Mouse (Mus musculus): Measurements from ENCODE around the gene Tgoln1.

Tgoln1 gene

DNA sequence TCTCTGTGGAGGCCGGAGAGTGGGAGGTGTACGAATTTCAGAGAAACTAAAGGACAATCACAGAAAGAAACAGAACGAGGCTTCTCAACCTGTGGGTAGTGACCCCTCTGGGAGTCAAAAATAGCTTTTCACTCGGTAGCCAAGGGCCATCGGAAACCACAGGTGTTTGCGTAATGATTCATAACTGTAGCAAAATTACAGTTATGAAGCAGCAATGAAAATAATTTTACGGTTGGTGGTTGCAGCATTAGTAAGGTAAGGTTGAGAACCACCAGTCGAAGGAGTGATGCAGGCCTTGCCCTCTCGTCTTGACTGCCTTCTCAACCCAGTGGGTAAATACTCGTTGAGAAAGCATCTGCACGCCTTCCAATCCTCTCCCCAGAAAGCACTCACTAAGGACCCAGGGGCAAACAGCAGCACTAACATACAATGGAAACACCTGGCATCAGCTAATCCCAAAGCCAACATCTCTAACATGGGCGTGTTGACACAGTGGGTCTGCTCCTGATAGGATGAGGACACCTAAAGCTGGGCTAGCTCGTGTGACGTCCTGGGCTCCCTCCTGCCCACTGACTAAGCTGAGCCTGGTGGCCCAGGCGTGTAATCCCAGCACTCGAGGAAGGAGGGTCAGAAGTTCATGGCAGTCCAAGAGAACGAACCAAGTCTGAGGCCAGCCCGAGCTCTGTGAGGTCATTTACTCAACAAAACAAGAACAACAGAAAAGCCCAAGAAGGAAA, 24.6 kb upstream of the Tgoln1 start:
- TF ChIP-seq GATA4 (IDR thresholded peaks at IDR 0.05; ENCODE audit: insufficient replicate concordance, low read length) = no peak

DNA sequence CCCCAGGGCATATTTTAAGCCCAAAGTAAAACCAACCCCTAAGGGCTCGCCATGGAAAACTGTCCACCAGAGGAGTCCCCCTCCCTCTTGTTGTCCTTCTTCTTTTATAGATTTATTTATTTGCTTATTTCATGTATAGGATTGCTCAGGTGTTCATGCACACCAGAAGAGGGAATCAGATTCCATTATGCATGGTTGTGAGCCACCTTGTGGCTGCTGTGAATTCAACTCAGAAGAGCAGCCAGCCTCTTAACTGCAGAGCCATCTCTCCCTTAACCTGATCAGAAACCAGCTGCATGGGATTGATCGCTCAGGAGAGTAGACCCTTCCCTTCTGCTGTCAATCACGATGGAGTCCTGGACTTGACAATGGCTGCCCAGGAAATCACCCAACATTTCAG, 20.1 kb upstream of the Tgoln1 start:
- no peak for TF ChIP-seq GATA4 (IDR thresholded peaks at IDR 0.05; ENCODE audit: insufficient replicate concordance, low read length)

DNA sequence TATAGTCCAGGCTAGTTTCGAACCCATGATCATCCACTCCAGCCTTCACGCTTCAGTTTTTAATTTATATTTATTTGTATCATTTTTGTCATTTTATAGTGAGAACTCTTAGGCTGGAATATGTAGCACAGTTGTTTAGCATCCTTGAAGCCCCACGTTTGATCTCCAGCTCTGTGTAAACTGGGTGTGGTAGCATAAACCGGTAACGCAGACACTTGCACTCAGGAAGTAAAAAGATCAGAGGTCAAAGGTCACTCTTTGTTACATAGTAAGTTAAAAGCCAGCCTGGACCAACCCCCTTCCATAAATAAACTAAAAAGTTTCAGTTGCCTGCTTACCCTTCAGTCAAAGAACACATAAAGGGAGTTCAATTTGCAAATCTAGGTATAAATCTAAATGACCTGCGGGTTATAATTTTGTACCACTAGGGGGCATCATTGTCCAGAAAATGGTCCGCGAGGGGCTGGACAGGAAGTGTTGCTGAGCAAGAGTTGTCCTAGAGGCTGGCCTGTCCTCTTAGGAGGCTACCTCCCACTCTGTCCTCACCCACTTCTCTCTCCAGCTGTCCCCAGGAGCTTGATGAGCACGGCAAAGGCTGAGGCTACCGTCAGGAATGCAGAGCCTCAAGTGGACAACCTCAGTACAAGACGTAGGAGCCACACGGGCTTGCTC, 19.1 kb upstream of the Tgoln1 start:
- 0 out of 2 replicates have a peak, but pooled peaks have one; percentile 13 for TF ChIP-seq GATA4 (IDR thresholded peaks at IDR 0.05; ENCODE audit: insufficient replicate concordance, low read length)

DNA sequence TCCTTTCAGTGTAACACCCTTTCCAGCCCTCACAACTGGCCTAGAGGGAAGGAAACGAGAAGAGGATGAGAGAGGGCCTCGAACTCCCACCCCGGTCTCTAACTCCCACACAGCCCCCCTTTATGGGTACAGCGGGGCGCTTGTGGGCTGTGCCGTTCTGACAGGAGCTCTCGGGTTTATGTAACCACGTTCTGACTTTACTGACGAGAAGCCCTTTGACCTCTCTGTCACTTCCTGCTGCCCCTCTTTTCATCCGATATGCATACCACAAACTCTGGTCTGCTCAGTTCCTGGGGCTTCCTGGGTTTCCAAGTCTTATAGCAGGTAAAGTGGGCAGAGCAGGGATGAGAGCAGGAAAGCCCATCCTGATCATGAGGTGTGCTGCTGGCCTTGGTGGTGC, 17.5 kb upstream of the Tgoln1 start:
- no peak for TF ChIP-seq GATA4 (IDR thresholded peaks at IDR 0.05; ENCODE audit: insufficient replicate concordance, low read length)

DNA sequence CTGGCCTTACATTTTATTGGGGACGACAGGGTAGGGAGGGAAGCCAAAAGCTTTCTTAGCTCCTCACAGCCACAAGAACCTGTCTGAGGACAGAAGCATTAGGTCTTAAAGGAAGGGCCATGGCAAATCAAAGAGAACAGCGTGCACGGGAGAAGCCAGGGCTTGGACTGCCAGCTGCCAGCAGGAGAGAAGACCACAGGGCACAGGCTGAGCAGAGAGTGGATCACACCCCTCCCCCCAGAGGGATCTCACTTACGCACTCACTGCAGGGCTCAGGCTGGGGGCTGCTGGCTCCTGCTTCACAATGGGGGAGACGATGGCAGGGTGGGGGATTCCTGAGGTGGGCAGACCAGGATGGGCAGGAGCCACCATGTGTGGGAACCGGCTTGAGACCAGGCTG, 14.9 kb upstream of the Tgoln1 start:
- no peak for TF ChIP-seq GATA4 (IDR thresholded peaks at IDR 0.05; ENCODE audit: insufficient replicate concordance, low read length)

DNA sequence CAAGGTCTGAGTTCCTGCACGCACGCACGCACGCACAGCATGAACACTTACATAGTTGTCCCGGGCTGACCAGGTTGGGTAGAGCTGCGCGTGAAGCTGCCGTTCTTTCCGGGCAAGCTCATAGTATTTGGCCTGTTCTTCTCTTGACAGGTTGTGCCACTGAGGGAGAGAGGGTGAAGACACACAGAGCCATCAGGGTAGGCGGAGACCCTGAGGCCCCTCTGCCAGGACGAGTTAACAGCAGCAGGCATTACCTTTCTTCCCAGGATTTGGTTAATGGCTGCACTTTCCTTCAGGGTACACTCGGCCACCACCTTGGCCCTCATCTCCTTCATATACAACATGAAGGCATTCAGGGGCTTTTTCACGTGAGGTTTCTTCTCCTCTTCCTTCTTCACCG, 14.2 kb upstream of the Tgoln1 start:
- TF ChIP-seq GATA4 (IDR thresholded peaks at IDR 0.05; ENCODE audit: insufficient replicate concordance, low read length) = no peak

DNA sequence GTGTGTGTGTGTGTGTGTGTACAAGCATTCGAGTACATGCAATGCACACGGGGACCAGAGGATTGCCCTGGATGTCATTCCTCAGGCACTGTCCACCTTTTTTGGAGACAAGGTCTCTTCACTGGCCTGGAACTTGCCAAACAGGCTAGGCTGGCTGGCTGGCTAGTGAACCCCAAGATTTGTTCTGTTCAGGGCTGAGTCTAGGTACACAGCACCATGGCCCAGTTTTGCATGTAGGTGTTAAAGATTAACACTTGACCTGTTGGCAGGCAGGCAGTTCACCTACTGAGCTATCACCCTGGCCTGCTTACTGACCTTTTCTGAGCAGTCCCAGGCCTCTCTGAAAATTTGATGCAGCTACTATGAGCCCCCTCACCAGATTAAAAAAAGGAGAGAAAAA, 13.6 kb upstream of the Tgoln1 start:
- TF ChIP-seq GATA4 (IDR thresholded peaks at IDR 0.05; ENCODE audit: insufficient replicate concordance, low read length) = no peak

DNA sequence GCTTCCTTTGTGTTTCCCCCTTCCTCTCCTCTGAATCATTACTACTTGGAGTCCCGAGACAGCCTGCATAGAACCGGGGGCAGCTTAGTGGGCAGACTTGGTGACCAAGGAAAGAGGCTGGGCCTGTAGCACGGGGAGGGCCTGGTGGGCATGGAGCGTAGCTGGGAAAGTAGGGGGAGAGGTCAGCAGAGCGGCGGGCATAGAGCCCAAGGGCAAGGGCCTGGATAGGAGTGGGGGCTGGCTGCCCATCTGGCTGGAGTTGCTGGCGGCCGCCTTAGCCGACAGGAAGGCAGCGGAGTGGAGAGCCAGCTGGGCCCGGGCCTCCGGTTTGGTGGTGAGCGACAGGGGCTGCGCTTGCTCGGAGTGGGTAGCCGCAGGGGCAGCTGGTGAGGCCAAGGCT, 10.5 kb upstream of the Tgoln1 start:
- no peak for TF ChIP-seq GATA4 (IDR thresholded peaks at IDR 0.05; ENCODE audit: insufficient replicate concordance, low read length)

DNA sequence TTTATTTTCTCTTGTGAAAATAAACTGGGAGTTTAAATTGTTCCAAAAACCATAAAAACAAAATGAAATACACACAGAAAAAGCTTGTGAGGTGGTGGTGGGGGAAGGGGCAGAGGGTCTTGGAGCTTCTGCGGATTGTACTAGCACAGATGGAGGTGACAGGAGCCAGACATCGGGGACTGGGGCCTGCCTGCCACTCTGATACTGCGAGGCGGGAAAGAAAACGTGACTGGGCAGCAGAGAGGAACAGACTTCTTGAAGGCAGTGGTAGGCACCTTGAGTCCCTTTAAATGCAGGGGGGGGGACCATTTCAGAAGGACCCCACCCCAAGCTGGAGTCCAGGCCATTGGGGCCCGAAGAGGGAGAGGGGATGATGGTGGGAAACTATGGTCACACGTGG, 9.6 kb upstream of the Tgoln1 start:
- TF ChIP-seq GATA4 (IDR thresholded peaks at IDR 0.05; ENCODE audit: insufficient replicate concordance, low read length) = no peak

DNA sequence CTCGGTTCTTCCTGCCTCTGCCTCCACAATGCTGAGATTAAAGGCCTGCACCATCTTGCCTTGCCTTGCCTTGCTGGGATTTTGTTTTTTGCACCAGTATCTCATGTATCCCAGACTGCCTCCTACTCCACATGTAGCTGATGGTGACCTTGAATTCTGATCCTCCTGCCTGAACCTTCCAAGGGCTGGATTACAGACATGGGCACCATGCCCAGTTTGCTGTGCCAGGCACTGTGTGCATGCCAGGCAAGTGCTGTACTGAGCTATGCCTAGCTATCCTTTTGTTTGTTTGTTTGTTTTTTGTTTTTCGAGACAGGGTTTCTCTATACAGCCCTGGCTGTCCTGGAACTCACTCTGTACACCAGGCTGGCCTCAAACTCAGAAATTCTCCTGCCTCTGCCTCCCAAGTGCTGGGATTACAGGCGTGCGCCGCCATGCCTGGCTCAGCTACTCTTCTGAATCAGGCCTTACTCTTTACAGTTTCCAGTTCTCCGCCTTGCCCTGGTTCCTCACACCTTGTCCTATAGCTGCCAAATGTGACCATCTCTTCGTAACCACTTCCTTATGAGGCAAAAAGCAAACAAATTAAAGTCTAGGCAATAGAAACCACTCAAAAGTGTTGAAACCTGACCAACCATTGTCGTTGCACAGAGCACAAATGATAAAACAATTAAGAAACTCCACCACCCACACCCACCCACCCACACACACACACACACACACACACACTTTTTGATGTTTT, 7.0 kb upstream of the Tgoln1 start:
- no peak for TF ChIP-seq GATA4 (IDR thresholded peaks at IDR 0.05; ENCODE audit: insufficient replicate concordance, low read length)

DNA sequence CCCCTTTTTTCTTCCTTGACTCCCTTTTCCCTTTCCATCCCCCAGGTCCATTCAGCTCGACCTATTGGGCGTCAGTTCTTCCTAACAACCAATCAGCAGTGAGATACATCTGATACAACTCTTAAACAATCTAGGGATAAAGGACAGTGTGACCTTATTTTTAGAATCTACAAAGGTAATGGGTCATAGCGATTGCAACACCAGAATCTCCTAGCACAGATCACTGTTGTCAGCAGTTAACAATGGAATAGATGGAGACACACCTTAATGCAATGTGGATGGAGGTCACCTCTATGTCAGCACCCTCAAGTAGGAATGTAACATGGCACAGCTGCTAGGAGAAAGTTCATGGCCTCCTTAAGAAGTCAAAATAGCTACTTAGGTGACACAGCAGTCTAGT, 6.1 kb upstream of the Tgoln1 start:
- no peak for TF ChIP-seq GATA4 (IDR thresholded peaks at IDR 0.05; ENCODE audit: insufficient replicate concordance, low read length)

DNA sequence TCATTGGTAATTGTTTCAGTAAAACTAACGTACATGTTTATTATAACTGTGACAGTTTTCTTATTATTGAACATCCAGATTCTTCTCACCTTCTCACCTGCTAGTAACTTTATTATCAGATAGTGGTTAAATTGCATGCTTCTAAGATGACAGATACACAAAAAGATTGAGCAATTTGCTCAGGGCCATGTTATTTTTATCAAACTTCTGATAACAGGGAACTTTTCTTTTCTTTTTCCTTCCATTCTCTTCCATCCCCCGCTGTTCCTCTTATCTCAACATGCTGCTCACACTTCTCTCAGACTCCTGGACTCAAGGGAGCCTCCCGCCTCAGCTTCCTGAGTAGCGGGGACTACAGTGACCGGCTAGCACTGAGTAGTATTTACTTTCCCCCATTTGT, 4.1 kb upstream of the Tgoln1 start:
- TF ChIP-seq GATA4 (IDR thresholded peaks at IDR 0.05; ENCODE audit: insufficient replicate concordance, low read length) = peak; percentile 69

DNA sequence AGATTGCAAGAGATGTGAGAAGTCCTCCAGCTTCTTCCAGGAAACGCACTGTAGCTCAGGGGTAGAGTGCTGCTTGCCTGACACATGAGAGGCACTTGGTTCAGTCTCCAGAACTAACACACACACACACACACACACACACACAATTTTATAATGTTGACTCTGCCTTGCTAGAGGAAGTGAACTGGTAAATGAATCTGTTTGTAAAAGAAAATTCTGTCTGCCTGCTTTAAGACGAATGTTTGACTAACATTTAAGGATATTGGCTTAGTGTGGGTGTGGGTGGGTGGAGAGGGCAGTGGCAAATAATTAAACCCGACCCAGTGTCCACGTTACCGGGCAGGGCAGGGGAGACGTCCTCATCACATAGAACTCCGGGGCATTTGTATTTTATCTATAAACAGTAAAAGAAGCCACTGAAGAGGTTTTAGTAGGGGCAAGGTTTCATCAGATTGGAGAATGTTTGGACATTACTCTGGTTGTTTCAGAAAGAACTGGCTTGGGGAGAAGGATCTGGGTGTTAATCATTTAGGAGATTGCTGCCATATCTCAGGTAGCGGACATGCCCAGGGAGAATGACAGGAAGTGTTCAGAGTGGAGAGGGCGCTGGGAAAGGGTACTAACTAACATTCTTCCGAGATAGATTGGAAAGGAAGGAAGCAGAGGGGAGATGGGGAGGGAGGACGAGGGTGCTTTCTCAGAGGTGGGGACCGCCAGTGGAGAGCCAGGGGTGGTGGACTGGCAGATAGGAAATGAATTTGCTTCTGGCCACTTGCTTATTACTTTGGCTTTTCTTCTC, 3.1 kb upstream of the Tgoln1 start:
- TF ChIP-seq GATA4 (IDR thresholded peaks at IDR 0.05; ENCODE audit: insufficient replicate concordance, low read length) = peak; percentile 82

DNA sequence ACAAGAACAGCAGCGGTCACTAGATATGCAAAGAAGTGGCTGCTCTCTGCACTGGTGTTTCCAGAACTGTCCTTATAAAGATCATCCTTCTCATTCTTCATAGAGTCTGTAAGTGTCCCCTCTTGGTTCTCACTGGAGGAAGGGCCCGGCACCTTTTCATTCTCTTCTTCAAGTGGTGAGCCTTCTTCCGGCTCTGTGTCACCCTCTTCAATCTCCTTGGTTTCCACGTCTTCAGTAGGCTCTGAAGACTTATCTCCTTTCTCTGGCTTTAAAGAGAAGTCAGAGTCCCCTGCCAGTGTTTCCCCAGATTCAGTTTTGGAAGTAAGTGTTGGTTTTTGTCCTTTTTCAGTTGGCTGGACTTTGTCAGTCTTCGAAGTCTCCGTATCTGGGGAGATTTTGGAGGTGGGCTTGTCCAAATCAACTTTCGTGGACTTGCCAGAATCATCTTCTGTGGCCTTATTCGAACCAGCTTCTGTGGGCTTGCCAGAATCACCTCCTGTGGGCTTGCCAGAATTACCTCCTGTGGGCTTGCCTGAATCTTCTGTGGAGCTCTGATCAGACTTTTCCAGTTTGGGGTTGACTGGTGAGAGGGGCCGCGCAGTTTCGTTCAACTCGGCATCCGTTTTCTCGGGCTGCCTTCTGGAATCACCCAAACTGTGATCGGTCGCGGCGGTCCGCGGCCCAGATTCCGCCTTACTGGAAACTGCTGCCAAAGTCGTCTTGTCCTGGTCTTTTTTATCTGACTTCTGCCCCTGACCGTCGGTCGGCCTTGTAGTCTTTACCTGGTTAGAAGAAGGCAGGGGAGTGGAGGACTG, 1.0 kb downstream of the Tgoln1 start:
- no peak for TF ChIP-seq GATA4 (IDR thresholded peaks at IDR 0.05; ENCODE audit: insufficient replicate concordance, low read length)
